Mouse (Mus musculus): ENCODE data around the gene Tm7sf2. TPM values are rescaled to one million over a fixed set of nuclear protein-coding genes. Genes with fewer than 3 reads are reported as not detected.

Gene Tm7sf2
- polyA plus RNA-seq, 1 experiment from 2014 or later, result 14.9 TPM

- no peaks in the 10 kb centered on the region for H3K27me3 ChIP-seq (ENCODE audit: insufficient read depth, low read length)
- peak within 1 kb of the TSS; percentile 90 for H3K4me3 ChIP-seq (ENCODE audit: low read depth, low read length)
- no peaks in the 10 kb centered on the region for H3K9me3 ChIP-seq (ENCODE audit: low read depth, low read length)
- WGBS, result under 1% methylated on average over 58 of the region's 58 CpGs
- H3K27ac ChIP-seq (ENCODE audit: low read depth), result peak within 1 kb of the TSS; percentile 95
- DNase-seq, result peak; percentile 98
- no peak for TF ChIP-seq CTCF (IDR thresholded peaks at IDR 0.05; ENCODE audit: low read depth)
- peak; percentile 75 for ATAC-seq (ENCODE audit: insufficient read depth)
- H3K9ac ChIP-seq, result peak within 1 kb of the TSS; percentile 92
- peaks cover 14% of the 10 kb centered on the region for H3K36me3 ChIP-seq (ENCODE audit: insufficient read depth)
- H3K4me2 ChIP-seq, result peak within 1 kb of the TSS; percentile 100
- H3K4me1 ChIP-seq (ENCODE audit: insufficient read depth), result peaks cover 12% of the 10 kb centered on the region; the same call in 1 of the 2 replicates
These were observed 7.1 kb downstream of the Tm7sf2 start, which contains the start of gene Znhit2 for GRCm38 (mm10) chr19:6061021-6061533. TSS of gene Znhit2 (plus strand) at chr19:6061192.

DNA sequence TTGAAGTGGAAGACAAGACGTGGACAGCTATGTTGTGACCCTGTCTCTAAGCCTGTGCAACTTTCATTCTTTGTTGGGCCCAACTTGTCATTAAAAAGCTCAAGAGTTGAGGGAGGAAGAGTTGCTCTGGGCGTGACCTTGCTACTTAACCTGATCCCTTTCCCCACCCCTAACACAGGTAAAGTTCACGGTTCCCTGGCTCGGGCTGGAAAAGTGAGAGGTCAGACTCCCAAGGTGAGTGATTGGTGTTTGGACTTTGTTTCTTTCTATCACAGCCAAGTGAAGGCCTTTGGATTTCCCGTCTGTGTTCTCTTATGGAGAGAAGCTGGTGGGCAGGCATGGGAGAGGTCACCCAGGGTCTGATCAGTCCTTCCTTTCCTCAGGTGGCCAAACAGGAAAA lies 9.2 kb downstream of the Tm7sf2 start:
- peaks cover 33% of the 10 kb centered on the region for H3K36me3 ChIP-seq (ENCODE audit: insufficient read depth)
- no peak overlapping the region for H3K27ac ChIP-seq (ENCODE audit: low read depth)
- H3K4me3 ChIP-seq (ENCODE audit: low read depth, low read length), result peak overlapping the region; percentile 86

GRCm38 (mm10) chr19:6058513-6058912 lies 9.7 kb downstream of the Tm7sf2 start:
- Histone ChIP-seq H3K4me1 (ENCODE audit: insufficient read depth) (peaks cover 12% of the 10 kb centered on the region; the same call in 1 of the 2 replicates), H3K4me2 (peak overlapping the region; percentile 74), H3K27ac (ENCODE audit: low read depth) (0 out of 2 replicates have a peak overlapping the region, but pooled peaks have one; percentile 69), H3K4me3 (ENCODE audit: low read depth, low read length) (peak overlapping the region; percentile 86), H3K27me3 (ENCODE audit: insufficient read depth, low read length) (no peaks in the 10 kb centered on the region), H3K9me3 (ENCODE audit: low read depth, low read length) (no peaks in the 10 kb centered on the region), H3K36me3 (ENCODE audit: insufficient read depth) (peaks cover 38% of the 10 kb centered on the region), H3K9ac (peak overlapping the region; percentile 91)
- ATAC-seq (ENCODE audit: insufficient read depth), result peak; percentile 0; the same call in 1 of the 2 replicates
- WGBS, result 29% methylated on average over 5 of the region's 5 CpGs
- TF ChIP-seq CTCF (IDR thresholded peaks at IDR 0.05; ENCODE audit: low read depth), result no peak
- DNase-seq, result no peak

More for the DNA sequence above, 9.2 kb downstream of the Tm7sf2 start:
- H3K4me2 ChIP-seq, result peak overlapping the region; percentile 74
- peaks cover 12% of the 10 kb centered on the region; the same call in 1 of the 2 replicates for H3K4me1 ChIP-seq (ENCODE audit: insufficient read depth)
- no peak for DNase-seq
- no peaks in the 10 kb centered on the region for H3K9me3 ChIP-seq (ENCODE audit: low read depth, low read length)
- peak overlapping the region; percentile 91 for H3K9ac ChIP-seq
- H3K27me3 ChIP-seq (ENCODE audit: insufficient read depth, low read length), result no peaks in the 10 kb centered on the region
- 74% methylated on average over 5 of the region's 5 CpGs for WGBS
- ATAC-seq (ENCODE audit: insufficient read depth), result no peak
- no peak for TF ChIP-seq CTCF (IDR thresholded peaks at IDR 0.05; ENCODE audit: low read depth)

- no peak for TF ChIP-seq CTCF (IDR thresholded peaks at IDR 0.05; ENCODE audit: low read depth)
- DNase-seq (peak; percentile 100), ATAC-seq (ENCODE audit: insufficient read depth) (peak; percentile 79)
- H3K9ac ChIP-seq, result peak within 1 kb of the TSS; percentile 91
- H3K4me1 ChIP-seq (ENCODE audit: insufficient read depth), result peaks cover 7% of the 10 kb centered on the region; the same call in 1 of the 2 replicates
- under 1% methylated on average over 63 of the region's 63 CpGs for WGBS
- H3K36me3 ChIP-seq (ENCODE audit: insufficient read depth), result peaks cover 48% of the 10 kb centered on the region
- H3K9me3 ChIP-seq (ENCODE audit: low read depth, low read length), result no peaks in the 10 kb centered on the region
- H3K27me3 ChIP-seq (ENCODE audit: insufficient read depth, low read length), result no peaks in the 10 kb centered on the region
- peak within 1 kb of the TSS; percentile 74 for H3K4me2 ChIP-seq
- peak within 1 kb of the TSS; percentile 69 for H3K27ac ChIP-seq (ENCODE audit: low read depth)
- H3K4me3 ChIP-seq (ENCODE audit: low read depth, low read length), result peak within 1 kb of the TSS; percentile 86
These were observed 10.7 kb downstream of the Tm7sf2 start, which contains the start of the genes Mrpl49 and Fau for GRCm38 (mm10) chr19:6057313-6058096. TSS of gene Mrpl49 (minus strand) at chr19:6057785. TSS of gene Fau (plus strand) at chr19:6057844.

DNA sequence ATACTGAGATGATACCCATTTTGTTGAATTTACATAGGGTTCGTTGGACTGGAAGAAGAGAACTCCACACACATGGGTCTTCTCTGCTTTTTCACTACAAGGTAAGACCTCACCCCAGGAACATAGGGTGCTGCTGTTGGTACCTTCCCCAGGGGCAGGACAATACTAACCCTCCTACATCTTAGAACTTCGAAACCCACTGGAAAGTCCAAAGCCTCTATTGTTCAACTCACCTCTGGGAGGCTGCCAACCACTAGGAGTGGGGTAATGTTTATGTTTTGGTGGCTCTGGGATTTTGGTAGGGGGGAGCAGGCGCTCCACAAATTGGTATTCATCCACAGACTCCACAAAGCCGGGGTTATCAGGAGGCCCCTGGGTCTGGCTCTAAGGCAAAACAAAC lies 11.5 kb downstream of the Tm7sf2 start:
- Histone ChIP-seq H3K9me3 (ENCODE audit: low read depth, low read length) (no peaks in the 10 kb centered on the region), H3K36me3 (ENCODE audit: insufficient read depth) (peaks cover 56% of the 10 kb centered on the region), H3K9ac (peak overlapping the region; percentile 91), H3K4me2 (peak overlapping the region; percentile 74), H3K27ac (ENCODE audit: low read depth) (no peak overlapping the region), H3K4me3 (ENCODE audit: low read depth, low read length) (peak overlapping the region; percentile 86), H3K4me1 (ENCODE audit: insufficient read depth) (no peaks in the 10 kb centered on the region), H3K27me3 (ENCODE audit: insufficient read depth, low read length) (no peaks in the 10 kb centered on the region)
- no peak for DNase-seq
- 54% methylated on average over 4 of the region's 4 CpGs for WGBS
- ATAC-seq (ENCODE audit: insufficient read depth), result no peak
- TF ChIP-seq CTCF (IDR thresholded peaks at IDR 0.05; ENCODE audit: low read depth), result no peak

GRCm38 (mm10) chr19:6054296-6054695 lies 13.9 kb downstream of the Tm7sf2 start:
- no peak overlapping the region for H3K27ac ChIP-seq (ENCODE audit: low read depth)
- TF ChIP-seq CTCF (IDR thresholded peaks at IDR 0.05; ENCODE audit: low read depth), result no peak
- H3K36me3 ChIP-seq (ENCODE audit: insufficient read depth), result peaks cover 74% of the 10 kb centered on the region
- DNase-seq, result no peak
- H3K4me3 ChIP-seq (ENCODE audit: low read depth, low read length), result no peak overlapping the region
- no peak overlapping the region for H3K9ac ChIP-seq
- no peaks in the 10 kb centered on the region for H3K9me3 ChIP-seq (ENCODE audit: low read depth, low read length)
- ATAC-seq (ENCODE audit: insufficient read depth), result no peak
- no peaks in the 10 kb centered on the region for H3K27me3 ChIP-seq (ENCODE audit: insufficient read depth, low read length)
- 82% methylated on average over 5 of the region's 5 CpGs for WGBS
- H3K4me2 ChIP-seq, result no peak overlapping the region
- H3K4me1 ChIP-seq (ENCODE audit: insufficient read depth), result no peaks in the 10 kb centered on the region

GRCm38 (mm10) chr19:6052516-6052915 lies 15.7 kb downstream of the Tm7sf2 start:
- H3K4me3 ChIP-seq (ENCODE audit: low read depth, low read length), result no peak overlapping the region
- ATAC-seq (ENCODE audit: insufficient read depth) (no peak), DNase-seq (no peak)
- no peak overlapping the region for H3K9ac ChIP-seq
- H3K27ac ChIP-seq (ENCODE audit: low read depth), result no peak overlapping the region
- no peak for TF ChIP-seq CTCF (IDR thresholded peaks at IDR 0.05; ENCODE audit: low read depth)
- H3K27me3 ChIP-seq (ENCODE audit: insufficient read depth, low read length), result no peaks in the 10 kb centered on the region
- H3K9me3 ChIP-seq (ENCODE audit: low read depth, low read length), result no peaks in the 10 kb centered on the region
- peaks cover 5% of the 10 kb centered on the region; the same call in 1 of the 2 replicates for H3K4me1 ChIP-seq (ENCODE audit: insufficient read depth)
- H3K4me2 ChIP-seq, result no peak overlapping the region
- H3K36me3 ChIP-seq (ENCODE audit: insufficient read depth), result peaks cover 81% of the 10 kb centered on the region
- WGBS, result 73% methylated on average over 7 of the region's 7 CpGs
